Mouse (Mus musculus) intestine, postnatal 0 days (tissue): Measurements from ENCODE around the gene Tmem123. TPM values are rescaled to one million over a fixed set of nuclear protein-coding genes. Genes with fewer than 3 reads are reported as not detected.

Experiments
- ATAC-seq: fragments of 200-750 bp; cut with Nextera tagmentation; 2 replicates; pipeline ENCODE4 v1.8.0; 2017; ENCODE audit warnings: mild to moderate bottlenecking, moderate TSS enrichment, moderate library complexity
- H3K27ac ChIP-seq: fragments of 300-500 bp; sonication (generic); 2 replicates; pipeline ENCODE4 v1.5.1; 2014; ENCODE audit warnings: mild to moderate bottlenecking, low read depth, low read length, moderate library complexity
- H3K27me3 ChIP-seq: fragments of 300-500 bp; sonication (generic); replicated peaks from 2 replicates; pipeline ENCODE4 v1.6.1; 2014; ENCODE audit warnings: low read length, mixed read lengths; ENCODE audit not compliant: control insufficient read depth, insufficient read depth
- H3K36me3 ChIP-seq: fragments of 300-500 bp; sonication (generic); 2 replicates; pipeline ENCODE4 v1.6.1; 2014; ENCODE audit warnings: mild to moderate bottlenecking, moderate library complexity; ENCODE audit not compliant: control insufficient read depth, insufficient read depth
- H3K4me1 ChIP-seq: fragments of 300-500 bp; sonication (generic); replicated peaks from 2 replicates; pipeline ENCODE4 v1.6.1; 2014; ENCODE audit warnings: antibody characterized with exemption, low read length, mixed read lengths; ENCODE audit not compliant: control insufficient read depth, insufficient read depth
- H3K4me2 ChIP-seq: fragments of 300-500 bp; sonication (generic); replicated peaks from 2 replicates; pipeline ENCODE4 v1.6.1; 2014; ENCODE audit warnings: low read depth, mild to moderate bottlenecking, moderate library complexity
- H3K4me3 ChIP-seq: fragments of 300-500 bp; sonication (generic); 2 replicates; pipeline ENCODE4 v1.5.1; 2014; ENCODE audit warnings: low read depth, low read length
- H3K9ac ChIP-seq: fragments of 300-500 bp; sonication (generic); 2 replicates; pipeline ENCODE4 v1.6.1; 2014; ENCODE audit warnings: mild to moderate bottlenecking, low read depth, low read length
- H3K9me3 ChIP-seq: fragments of 300-500 bp; sonication (generic); 2 replicates; pipeline ENCODE4 v1.6.1; 2016; ENCODE audit warnings: mixed run types; ENCODE audit not compliant: control insufficient read depth
- CTCF ChIP-seq: sonication (generic); IDR thresholded peaks from 2 replicates; pipeline ENCODE4 v1.5.1; 2016; ENCODE audit warnings: low read depth, mild to moderate bottlenecking, control low read depth, antibody characterized with exemption, moderate library complexity
- WGBS: fragments of 180-500 bp; shearing (Covaris S2); extraction: QIAGEN DNeasy Blood & Tissue Kit; methylation state at CpG from one replicate; pipeline ENCODE4 v1.1.7; 2014; 5-methylcytosine and 5-hydroxymethylcytosine counted together
- polyA plus RNA-seq: library from polyadenylated mRNA; unstranded; fragments of >200 nt; fragmentation: Nextera tagmentation; extraction: Ambion mirVana; gene quantifications from 2 replicates; pipeline ENCODE4 v1.2.1, GENCODE M21; 2015

Tmem123 gene
- polyA plus RNA-seq, 1 experiment from 2014 or later = 36.5 TPM

- Histone ChIP-seq H3K4me2 (no peak overlapping the region), H3K36me3 (peaks cover 17% of the 10 kb centered on the region; the same call in 1 of the 2 replicates), H3K9me3 (no peaks in the 10 kb centered on the region), H3K27me3 (no peaks in the 10 kb centered on the region), H3K27ac (no peak overlapping the region), H3K4me3 (no peak overlapping the region), H3K4me1 (no peaks in the 10 kb centered on the region), H3K9ac (no peak overlapping the region)
- no peak for TF ChIP-seq CTCF
- ATAC-seq = no peak; the same call in 1 of the 2 replicates
- 50% methylated on average over 1 of the region's 1 CpGs for WGBS
These were observed 13.8 kb downstream of the Tmem123 start for GRCm38 (mm10) chr9:7777652-7778051.

GRCm38 (mm10) chr9:7778771-7779170, 14.9 kb downstream of the Tmem123 start:
- H3K4me2 ChIP-seq = no peak overlapping the region
- 89% methylated on average over 7 of the region's 7 CpGs for WGBS
- no peak overlapping the region for H3K4me3 ChIP-seq
- H3K9ac ChIP-seq = no peak overlapping the region
- no peak for ATAC-seq
- H3K4me1 ChIP-seq = no peaks in the 10 kb centered on the region
- no peak for TF ChIP-seq CTCF
- 0 out of 2 replicates have a peak, but pooled peaks cover 12% of the 10 kb centered on the region for H3K36me3 ChIP-seq
- no peaks in the 10 kb centered on the region for H3K27me3 ChIP-seq
- H3K27ac ChIP-seq = no peak overlapping the region
- no peaks in the 10 kb centered on the region for H3K9me3 ChIP-seq

DNA sequence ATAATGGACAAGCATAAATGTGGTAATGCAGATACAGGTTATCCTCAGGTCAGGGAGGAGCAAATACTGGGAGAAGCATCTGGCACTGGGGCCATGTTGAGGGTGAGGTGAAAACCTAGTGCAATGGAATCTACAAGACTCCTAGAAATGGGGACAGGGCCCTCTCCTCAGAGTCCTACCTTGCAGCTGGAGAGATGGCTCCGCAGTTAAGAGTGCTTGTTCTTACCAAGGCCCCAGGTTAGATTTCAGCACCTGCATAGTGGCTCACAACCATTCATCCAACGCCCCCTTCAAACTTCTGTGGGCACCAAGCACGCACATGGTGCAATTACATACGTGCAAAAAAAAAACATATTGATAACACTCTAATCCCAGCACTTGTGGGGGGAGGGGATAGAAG, 15.9 kb downstream of the Tmem123 start:
- no peaks in the 10 kb centered on the region for H3K9me3 ChIP-seq
- H3K27me3 ChIP-seq = no peaks in the 10 kb centered on the region
- no peak overlapping the region for H3K4me2 ChIP-seq
- ATAC-seq = no peak
- no peak overlapping the region for H3K27ac ChIP-seq
- 0 out of 2 replicates have a peak, but pooled peaks cover 9% of the 10 kb centered on the region for H3K36me3 ChIP-seq
- H3K4me3 ChIP-seq = no peak overlapping the region
- H3K9ac ChIP-seq = no peak overlapping the region
- no peak for TF ChIP-seq CTCF
- H3K4me1 ChIP-seq = no peaks in the 10 kb centered on the region
- WGBS = 76% methylated on average over 4 of the region's 4 CpGs

- ATAC-seq = no peak
- H3K27me3 ChIP-seq = no peaks in the 10 kb centered on the region
- no peaks in the 10 kb centered on the region for H3K4me1 ChIP-seq
- H3K4me2 ChIP-seq = no peak overlapping the region
- H3K9ac ChIP-seq = no peak overlapping the region
- H3K27ac ChIP-seq = no peak overlapping the region
- 91% methylated on average over 8 of the region's 8 CpGs for WGBS
- TF ChIP-seq CTCF = no peak
- H3K36me3 ChIP-seq = peaks cover 12% of the 10 kb centered on the region; the same call in 1 of the 2 replicates
- H3K9me3 ChIP-seq = no peaks in the 10 kb centered on the region
- H3K4me3 ChIP-seq = no peak overlapping the region
These were observed 16.7 kb downstream of the Tmem123 start for GRCm38 (mm10) chr9:7780250-7781150.

DNA sequence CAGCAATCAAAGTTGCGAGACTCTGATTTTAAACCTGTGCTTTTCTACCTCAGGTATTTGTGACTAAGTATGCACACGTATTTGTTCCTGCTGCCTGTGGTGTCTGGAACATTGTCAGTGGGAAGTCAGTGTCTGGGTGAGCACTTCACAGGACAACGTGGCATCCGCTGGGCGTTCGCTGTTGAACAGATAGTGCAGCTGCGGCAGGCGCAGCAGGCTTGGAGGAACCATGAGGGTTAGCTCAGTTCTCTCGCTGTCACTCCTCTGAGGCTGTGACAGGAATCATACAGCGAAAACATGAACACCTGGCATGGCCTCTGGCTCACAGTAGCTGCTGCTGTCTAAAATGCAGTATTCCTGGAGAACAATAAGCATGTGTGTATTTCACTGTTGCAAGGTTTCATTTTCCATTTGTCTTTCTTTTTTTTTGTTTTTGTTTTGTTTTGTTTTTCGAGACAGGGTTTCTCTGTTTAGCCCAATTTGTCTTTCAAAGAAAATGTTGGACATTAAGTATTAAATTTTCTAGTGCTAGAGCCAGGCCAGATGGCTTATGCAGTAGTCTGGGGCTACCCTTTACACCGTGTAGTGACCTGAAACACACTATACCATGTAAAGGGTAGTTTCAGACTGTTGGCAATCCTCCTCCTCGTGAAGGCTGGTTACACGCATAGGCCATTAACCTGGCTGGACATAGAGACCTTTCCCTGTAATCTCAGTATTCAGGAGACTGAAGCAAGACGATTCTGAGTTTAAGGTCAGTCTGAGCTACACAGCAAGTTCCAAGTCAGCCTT, 20.2 kb downstream of the Tmem123 start:
- no peak overlapping the region for H3K9ac ChIP-seq
- TF ChIP-seq CTCF = no peak
- no peak overlapping the region; the same call in 1 of the 2 replicates for H3K27ac ChIP-seq
- ATAC-seq = no peak
- 83% methylated on average over 15 of the region's 15 CpGs for WGBS
- H3K9me3 ChIP-seq = no peaks in the 10 kb centered on the region
- no peak overlapping the region for H3K4me3 ChIP-seq
- H3K36me3 ChIP-seq = peaks cover 18% of the 10 kb centered on the region
- no peak overlapping the region for H3K4me2 ChIP-seq
- no peaks in the 10 kb centered on the region for H3K27me3 ChIP-seq
- H3K4me1 ChIP-seq = no peaks in the 10 kb centered on the region

DNA sequence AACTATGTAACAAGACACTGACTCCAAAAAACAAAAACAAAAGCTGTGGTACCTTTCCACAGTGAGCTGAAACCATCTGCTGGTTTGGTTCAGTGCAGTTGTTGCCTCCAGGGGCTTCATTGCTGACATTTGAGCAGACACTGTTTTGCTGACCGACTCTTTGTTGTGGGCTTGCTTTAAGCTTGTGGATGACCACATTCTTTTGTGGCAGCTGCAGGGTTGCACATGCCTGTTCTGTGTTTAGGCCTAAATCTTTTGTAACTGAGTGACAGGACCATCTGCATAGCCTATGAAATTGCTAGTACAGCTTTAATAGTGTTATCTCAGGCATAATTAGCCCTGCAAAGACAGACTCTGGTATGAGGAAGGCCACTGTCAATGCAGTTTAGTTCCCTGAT, 20.8 kb downstream of the Tmem123 start:
- Histone ChIP-seq H3K36me3 (peaks cover 18% of the 10 kb centered on the region), H3K4me1 (no peaks in the 10 kb centered on the region), H3K9ac (no peak overlapping the region), H3K27me3 (no peaks in the 10 kb centered on the region), H3K9me3 (no peaks in the 10 kb centered on the region), H3K4me3 (no peak overlapping the region), H3K4me2 (no peak overlapping the region), H3K27ac (no peak overlapping the region; the same call in 1 of the 2 replicates)
- 61% methylated on average over 1 of the region's 1 CpGs for WGBS
- ATAC-seq = no peak
- TF ChIP-seq CTCF = no peak
